24 mouse cellular contexts compared by ENCODE assay signal in the genomic region with DNA sequence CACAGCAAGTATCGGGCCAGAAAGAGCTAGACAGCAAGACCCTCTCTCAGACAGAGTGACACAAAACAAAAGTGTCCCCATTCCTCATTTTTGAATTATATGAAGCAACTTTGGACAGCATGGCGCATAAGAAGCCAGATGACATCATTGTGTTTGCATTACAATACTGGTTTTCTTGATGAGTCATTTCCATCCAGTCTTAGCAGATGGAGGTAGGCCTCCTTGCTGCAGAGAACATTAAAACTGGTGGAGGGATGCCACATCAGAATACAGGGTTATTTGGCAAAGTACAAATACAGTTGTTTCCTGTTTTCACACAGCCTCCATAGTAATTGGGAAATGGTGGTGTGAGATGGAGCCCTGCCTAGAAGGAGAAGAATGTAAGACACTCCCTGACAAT.
DNase-seq lines count a peak whose midpoint lies in the region; ATAC-seq and TF ChIP-seq lines count a peak whose summit lies in the region.
"Had no signal": no experiment of that assay in that cellular context is flagged by ENCODE, and none has a peak within 500 bp of the region (broad histone marks: within the 10 kb centered on the region; RNA-seq: fewer than 3 reads in every experiment).

No protein-coding gene starts in this region.

- no peaks in the 10 kb centered on the region for H3K4me1 ChIP-seq in lung, embryonic 14.5 days (ENCODE audit: insufficient read depth)
- no peaks in the 10 kb centered on the region; the same call in 1 of the 2 replicates for H3K4me1 ChIP-seq in lung, adult 2 months (ENCODE audit: control insufficient read depth, insufficient read depth, low read length)
- H3K4me1 ChIP-seq in midbrain, embryonic 11.5 days (ENCODE audit: control insufficient read depth, insufficient read depth, low read length): no peaks in the 10 kb centered on the region
- H3K4me1 ChIP-seq: embryonic facial prominence, embryonic 12.5 days; embryonic facial prominence, embryonic 15.5 days; hindbrain, embryonic 12.5 days; hindbrain, embryonic 15.5 days had no signal

- H3K9ac ChIP-seq in lung, embryonic 14.5 days: no peak overlapping the region
- H3K9ac ChIP-seq in midbrain, embryonic 11.5 days (ENCODE audit: low read length): no peak overlapping the region
- H3K9ac ChIP-seq: embryonic facial prominence, embryonic 12.5 days; embryonic facial prominence, embryonic 15.5 days; forebrain, postnatal 0 days; hindbrain, embryonic 12.5 days; hindbrain, embryonic 15.5 days had no signal

- no peak overlapping the region for H3K27ac ChIP-seq in lung, embryonic 14.5 days (ENCODE audit: low read depth)
- no peak overlapping the region for H3K27ac ChIP-seq in midbrain, embryonic 11.5 days (ENCODE audit: low read depth, low read length)
- H3K27ac ChIP-seq: embryonic facial prominence, embryonic 12.5 days; embryonic facial prominence, embryonic 15.5 days; gastrocnemius, adult 2 months; hindbrain, embryonic 12.5 days; hindbrain, embryonic 15.5 days had no signal

- H3K4me3 ChIP-seq in lung, embryonic 14.5 days (ENCODE audit: low read depth, low read length): no peak overlapping the region
- H3K4me3 ChIP-seq in lung, adult 2 months (replicated peaks; ENCODE audit: extremely low read depth, low read depth, low read length): no peak overlapping the region
- no peak overlapping the region for H3K4me3 ChIP-seq in midbrain, embryonic 11.5 days (ENCODE audit: low read depth, low read length)
- H3K4me3 ChIP-seq: embryonic facial prominence, embryonic 12.5 days; embryonic facial prominence, embryonic 15.5 days; gastrocnemius, adult 2 months; hindbrain, embryonic 12.5 days; hindbrain, embryonic 15.5 days had no signal

- no peak overlapping the region for H3K4me2 ChIP-seq in lung, embryonic 14.5 days
- no peak overlapping the region for H3K4me2 ChIP-seq in midbrain, embryonic 11.5 days
- H3K4me2 ChIP-seq: embryonic facial prominence, embryonic 12.5 days; embryonic facial prominence, embryonic 15.5 days; heart, embryonic 11.5 days; hindbrain, embryonic 12.5 days; hindbrain, embryonic 15.5 days had no signal

- no peaks in the 10 kb centered on the region for H3K27me3 ChIP-seq in lung, embryonic 14.5 days (ENCODE audit: insufficient read depth, low read length)
- H3K27me3 ChIP-seq in midbrain, embryonic 11.5 days (ENCODE audit: control insufficient read depth, insufficient read depth, low read length): no peaks in the 10 kb centered on the region
- H3K27me3 ChIP-seq: embryonic facial prominence, embryonic 12.5 days; embryonic facial prominence, embryonic 15.5 days; hindbrain, embryonic 12.5 days; hindbrain, embryonic 15.5 days had no signal

- ATAC-seq in lung, embryonic 14.5 days (ENCODE audit: insufficient read depth): no peak; the same call in 1 of the 2 replicates
- no peak for ATAC-seq in midbrain, embryonic 11.5 days (ENCODE audit: low FRiP score)
- ATAC-seq: activated CD4-positive, CD25-positive, alpha-beta regulatory T cell, adult 4 months; forebrain, embryonic 14.5 days; forebrain, postnatal 0 days had no signal

- DNase-seq in lung, embryonic 14.5 days: peak; percentile 17
- DNase-seq in lung, adult 2 months: no peak
- peak; percentile 18 for DNase-seq in lung, postnatal 10 days
- no peak for DNase-seq in lung, postnatal 36 days
- DNase-seq in NIH3T3 (ENCODE audit: low read depth): peak; percentile 5
- DNase-seq in yolk sac, embryonic 10.5 days (ENCODE audit: low spot score): no peak
- DNase-seq in midbrain, embryonic 11.5 days (ENCODE audit: low spot score, missing footprints): no peak
- DNase-seq: adrenal gland, adult 8-10 months; adrenal gland, postnatal 25 days; cerebellum, adult 18-20 months; cerebellum, adult 9-10 months; cerebellum, postnatal 14 days; forebrain, postnatal 0 days; gastrocnemius, adult 2 months; gastrocnemius, postnatal 14 days; heart, adult 11 months had no signal

- H3K9me3 ChIP-seq in lung, embryonic 14.5 days (ENCODE audit: low read depth, low read length): no peaks in the 10 kb centered on the region
- no peaks in the 10 kb centered on the region for H3K9me3 ChIP-seq in midbrain, embryonic 11.5 days (ENCODE audit: control insufficient read depth, low read length)
- H3K9me3 ChIP-seq: embryonic facial prominence, embryonic 12.5 days; embryonic facial prominence, embryonic 15.5 days; hindbrain, embryonic 12.5 days; hindbrain, embryonic 15.5 days had no signal

- WGBS in lung, embryonic 14.5 days: 95% methylated on average over 2 of the region's 2 CpGs
- WGBS in lung, adult 2 months: 83% methylated on average over 2 of the region's 2 CpGs
- WGBS in midbrain, embryonic 11.5 days: 87% methylated on average over 2 of the region's 2 CpGs

- no peak for TF ChIP-seq POLR2A in lung, adult 2 months (IDR thresholded peaks at IDR 0.05; ENCODE audit: borderline replicate concordance, extremely low read depth, low read depth, low read length)

- no peaks in the 10 kb centered on the region for H3K36me3 ChIP-seq in lung, embryonic 14.5 days (ENCODE audit: insufficient read depth)
- no peaks in the 10 kb centered on the region for H3K36me3 ChIP-seq in midbrain, embryonic 11.5 days (ENCODE audit: control insufficient read depth, insufficient read depth, low read length)
- H3K36me3 ChIP-seq: embryonic facial prominence, embryonic 12.5 days; embryonic facial prominence, embryonic 15.5 days; G1E; hindbrain, embryonic 12.5 days; hindbrain, embryonic 15.5 days had no signal

- no peak for TF ChIP-seq CTCF in lung, embryonic 14.5 days (IDR thresholded peaks at IDR 0.05; ENCODE audit: low read depth)
- no peak for TF ChIP-seq CTCF in lung, adult 2 months (IDR thresholded peaks at IDR 0.05; ENCODE audit: insufficient read depth, low read length)

Comparison
In these comparisons a context has a peak if more than half of its experiments do, and no peak if none do; other contexts are left out.
1. DNase-seq: peak in lung, embryonic 14.5 days (single experiment), lung, postnatal 10 days (single experiment) and NIH3T3 (single experiment); none in lung, adult 2 months (single experiment), lung, postnatal 36 days (single experiment), yolk sac, embryonic 10.5 days (single experiment) and midbrain, embryonic 11.5 days (single experiment).